Mouse (Mus musculus) embryonic facial prominence, embryonic 12.5 days (tissue): ENCODE data around the gene Map3k3. TPM values are rescaled to one million over a fixed set of nuclear protein-coding genes. Genes with fewer than 3 reads are reported as not detected.

Experiments
- ATAC-seq: fragments of 200-750 bp; cut with Nextera tagmentation; 2 replicates; pipeline ENCODE4 v1.8.0; 2017; ENCODE audit not compliant: insufficient number of reproducible peaks, insufficient read depth, low FRiP score, low TSS enrichment
- H3K27ac ChIP-seq: fragments of 300-500 bp; sonication (generic); 2 replicates; pipeline ENCODE4 v1.5.1; 2016; ENCODE audit warnings: mild to moderate bottlenecking
- H3K27me3 ChIP-seq: fragments of 300-500 bp; sonication (generic); 2 replicates; pipeline ENCODE4 v1.6.1; 2016; ENCODE audit warnings: mild to moderate bottlenecking, moderate library complexity
- H3K36me3 ChIP-seq: fragments of 300-500 bp; sonication (generic); 2 replicates; pipeline ENCODE4 v1.6.1; 2016; ENCODE audit warnings: mild to moderate bottlenecking
- H3K4me1 ChIP-seq: fragments of 300-500 bp; sonication (generic); 2 replicates; pipeline ENCODE4 v1.6.1; 2016
- H3K4me2 ChIP-seq: fragments of 300-500 bp; sonication (generic); replicated peaks from 2 replicates; pipeline ENCODE4 v1.6.1; 2016; ENCODE audit warnings: mild to moderate bottlenecking, moderate library complexity
- H3K4me3 ChIP-seq: fragments of 300-500 bp; sonication (generic); 2 replicates; pipeline ENCODE4 v1.5.1; 2016; ENCODE audit warnings: mild to moderate bottlenecking
- H3K9ac ChIP-seq: fragments of 300-500 bp; sonication (generic); 2 replicates; pipeline ENCODE4 v1.6.1; 2016; ENCODE audit warnings: mild to moderate bottlenecking, moderate library complexity
- H3K9me3 ChIP-seq: fragments of 300-500 bp; sonication (generic); 2 replicates; pipeline ENCODE4 v1.6.1; 2016; ENCODE audit warnings: mild to moderate bottlenecking, moderate library complexity
- WGBS: fragments of 180-500 bp; shearing (Covaris S2); methylation state at CpG from one replicate; pipeline ENCODE4 v1.1.7; 2016; 5-methylcytosine and 5-hydroxymethylcytosine counted together
- polyA plus RNA-seq: library from polyadenylated mRNA; unstranded; fragments of >200 nt; fragmentation: Nextera tagmentation; extraction: Ambion mirVana; gene quantifications from 2 replicates; pipeline ENCODE4 v1.2.1, GENCODE M21; 2016

Map3k3 gene
- polyA plus RNA-seq, 1 experiment from 2014 or later: 31.8 TPM

- peak overlapping the region; percentile 92 for H3K4me2 ChIP-seq
- H3K9ac ChIP-seq: peak overlapping the region; percentile 98
- WGBS: 1% methylated on average over 49 of the region's 106 CpGs
- ATAC-seq: peak; percentile 57
- H3K4me1 ChIP-seq: peaks cover 41% of the 10 kb centered on the region
- H3K4me3 ChIP-seq: peak overlapping the region; percentile 87
- peaks cover 63% of the 10 kb centered on the region for H3K36me3 ChIP-seq
- H3K27ac ChIP-seq: peak overlapping the region; percentile 99
- H3K27me3 ChIP-seq: no peaks in the 10 kb centered on the region
- H3K9me3 ChIP-seq: no peaks in the 10 kb centered on the region
Measured at GRCm38 (mm10) chr11:106159921-106160840, 75.8 kb downstream of the Map3k3 start.

- Histone ChIP-seq H3K4me2 (peak within 1 kb of the TSS; percentile 92), H3K27ac (peak within 1 kb of the TSS; percentile 99), H3K4me1 (peaks cover 39% of the 10 kb centered on the region), H3K27me3 (no peaks in the 10 kb centered on the region), H3K9me3 (no peaks in the 10 kb centered on the region), H3K4me3 (peak within 1 kb of the TSS; percentile 87), H3K9ac (peak within 1 kb of the TSS; percentile 98), H3K36me3 (peaks cover 62% of the 10 kb centered on the region)
- peak; percentile 2 for ATAC-seq
- 26% methylated on average over 22 of the region's 22 CpGs for WGBS
Measured at GRCm38 (mm10) chr11:106160841-106161721, 76.7 kb downstream of the Map3k3 start, which contains the start of the genes Gm10840 and Limd2. Gene Gm10840, plus strand, starts transcription at chr11:106160850. Gene Limd2, minus strand, starts transcription at chr11:106160860.

- Histone ChIP-seq H3K27ac (0 out of 2 replicates have a peak overlapping the region, but pooled peaks have one; percentile 99), H3K27me3 (no peaks in the 10 kb centered on the region), H3K4me2 (no peak overlapping the region), H3K4me3 (no peak overlapping the region), H3K36me3 (peaks cover 60% of the 10 kb centered on the region), H3K4me1 (peaks cover 29% of the 10 kb centered on the region), H3K9me3 (no peaks in the 10 kb centered on the region), H3K9ac (no peak overlapping the region)
- no peak for ATAC-seq
- WGBS: 74% methylated on average over 2 of the region's 2 CpGs
Measured at GRCm38 (mm10) chr11:106162237-106162636, 77.8 kb downstream of the Map3k3 start.

GRCm38 (mm10) chr11:106163546-106163945 is 79.1 kb downstream of the Map3k3 start:
- Histone ChIP-seq H3K27me3 (no peaks in the 10 kb centered on the region), H3K9ac (no peak overlapping the region), H3K9me3 (no peaks in the 10 kb centered on the region), H3K36me3 (peaks cover 58% of the 10 kb centered on the region), H3K4me3 (no peak overlapping the region), H3K4me2 (no peak overlapping the region), H3K27ac (no peak overlapping the region), H3K4me1 (peaks cover 22% of the 10 kb centered on the region)
- ATAC-seq: no peak
- 74% methylated on average over 4 of the region's 4 CpGs for WGBS

GRCm38 (mm10) chr11:106164601-106165180 is 80.3 kb downstream of the Map3k3 start:
- no peak for ATAC-seq
- no peaks in the 10 kb centered on the region for H3K27me3 ChIP-seq
- no peaks in the 10 kb centered on the region for H3K9me3 ChIP-seq
- H3K4me1 ChIP-seq: peaks cover 16% of the 10 kb centered on the region
- no peak overlapping the region for H3K4me3 ChIP-seq
- 0 out of 2 replicates have a peak overlapping the region, but pooled peaks have one; percentile 4 for H3K9ac ChIP-seq
- H3K36me3 ChIP-seq: peaks cover 52% of the 10 kb centered on the region
- 92% methylated on average over 16 of the region's 16 CpGs for WGBS
- H3K4me2 ChIP-seq: no peak overlapping the region
- H3K27ac ChIP-seq: no peak overlapping the region

GRCm38 (mm10) chr11:106167435-106167834 is 83.0 kb downstream of the Map3k3 start:
- Histone ChIP-seq H3K4me1 (no peaks in the 10 kb centered on the region), H3K9me3 (no peaks in the 10 kb centered on the region), H3K4me2 (no peak overlapping the region), H3K36me3 (peaks cover 64% of the 10 kb centered on the region), H3K4me3 (no peak overlapping the region), H3K27ac (no peak overlapping the region), H3K27me3 (no peaks in the 10 kb centered on the region), H3K9ac (no peak overlapping the region)
- ATAC-seq: no peak
- WGBS: 77% methylated on average over 5 of the region's 5 CpGs

- Histone ChIP-seq H3K27ac (no peak overlapping the region), H3K4me1 (no peaks in the 10 kb centered on the region), H3K9me3 (no peaks in the 10 kb centered on the region), H3K27me3 (no peaks in the 10 kb centered on the region), H3K4me3 (no peak overlapping the region), H3K36me3 (peaks cover 33% of the 10 kb centered on the region), H3K4me2 (no peak overlapping the region), H3K9ac (no peak overlapping the region)
- no peak for ATAC-seq
- WGBS: 79% methylated on average over 7 of the region's 7 CpGs
Measured at GRCm38 (mm10) chr11:106170807-106171206, 86.4 kb downstream of the Map3k3 start.

GRCm38 (mm10) chr11:106173228-106173627 is 88.8 kb downstream of the Map3k3 start:
- H3K4me1 ChIP-seq: no peaks in the 10 kb centered on the region
- ATAC-seq: no peak
- 87% methylated on average over 2 of the region's 2 CpGs for WGBS

GRCm38 (mm10) chr11:106174372-106174771 is 90.0 kb downstream of the Map3k3 start:
- H3K4me3 ChIP-seq: no peak overlapping the region
- no peak overlapping the region for H3K27ac ChIP-seq
- H3K4me1 ChIP-seq: no peaks in the 10 kb centered on the region
- H3K36me3 ChIP-seq: peaks cover 11% of the 10 kb centered on the region
- no peaks in the 10 kb centered on the region for H3K27me3 ChIP-seq
- WGBS: 67% methylated on average over 5 of the region's 5 CpGs
- H3K9ac ChIP-seq: no peak overlapping the region
- ATAC-seq: no peak
- no peaks in the 10 kb centered on the region for H3K9me3 ChIP-seq
- H3K4me2 ChIP-seq: no peak overlapping the region

More at GRCm38 (mm10) chr11:106173228-106173627, 88.8 kb downstream of the Map3k3 start:
- Histone ChIP-seq H3K9me3 (no peaks in the 10 kb centered on the region), H3K9ac (no peak overlapping the region), H3K36me3 (peaks cover 13% of the 10 kb centered on the region), H3K4me3 (no peak overlapping the region), H3K27me3 (no peaks in the 10 kb centered on the region), H3K27ac (no peak overlapping the region), H3K4me2 (no peak overlapping the region)

- H3K27ac ChIP-seq: no peak overlapping the region
- no peak overlapping the region for H3K9ac ChIP-seq
- no peaks in the 10 kb centered on the region; the same call in 1 of the 2 replicates for H3K4me1 ChIP-seq
- H3K4me3 ChIP-seq: no peak overlapping the region
- ATAC-seq: no peak
- no peak overlapping the region for H3K4me2 ChIP-seq
- peaks cover 8% of the 10 kb centered on the region for H3K36me3 ChIP-seq
- 57% methylated on average over 3 of the region's 3 CpGs for WGBS
- H3K9me3 ChIP-seq: no peaks in the 10 kb centered on the region
- no peaks in the 10 kb centered on the region for H3K27me3 ChIP-seq
Measured at GRCm38 (mm10) chr11:106175081-106175480, 90.7 kb downstream of the Map3k3 start.

- H3K27me3 ChIP-seq: no peaks in the 10 kb centered on the region
- no peak overlapping the region for H3K4me3 ChIP-seq
- no peak overlapping the region for H3K4me2 ChIP-seq
- H3K27ac ChIP-seq: no peak overlapping the region
- H3K9me3 ChIP-seq: no peaks in the 10 kb centered on the region
- no peak overlapping the region for H3K9ac ChIP-seq
- 91% methylated on average over 5 of the region's 5 CpGs for WGBS
- no peaks in the 10 kb centered on the region; the same call in 1 of the 2 replicates for H3K4me1 ChIP-seq
- H3K36me3 ChIP-seq: 0 out of 2 replicates have a peak, but pooled peaks cover 4% of the 10 kb centered on the region
- no peak for ATAC-seq
Measured at GRCm38 (mm10) chr11:106176372-106176771, 92.0 kb downstream of the Map3k3 start.
